Mouse (Mus musculus): ENCODE measurements around the gene Lin28a.

Lin28a gene

DNA sequence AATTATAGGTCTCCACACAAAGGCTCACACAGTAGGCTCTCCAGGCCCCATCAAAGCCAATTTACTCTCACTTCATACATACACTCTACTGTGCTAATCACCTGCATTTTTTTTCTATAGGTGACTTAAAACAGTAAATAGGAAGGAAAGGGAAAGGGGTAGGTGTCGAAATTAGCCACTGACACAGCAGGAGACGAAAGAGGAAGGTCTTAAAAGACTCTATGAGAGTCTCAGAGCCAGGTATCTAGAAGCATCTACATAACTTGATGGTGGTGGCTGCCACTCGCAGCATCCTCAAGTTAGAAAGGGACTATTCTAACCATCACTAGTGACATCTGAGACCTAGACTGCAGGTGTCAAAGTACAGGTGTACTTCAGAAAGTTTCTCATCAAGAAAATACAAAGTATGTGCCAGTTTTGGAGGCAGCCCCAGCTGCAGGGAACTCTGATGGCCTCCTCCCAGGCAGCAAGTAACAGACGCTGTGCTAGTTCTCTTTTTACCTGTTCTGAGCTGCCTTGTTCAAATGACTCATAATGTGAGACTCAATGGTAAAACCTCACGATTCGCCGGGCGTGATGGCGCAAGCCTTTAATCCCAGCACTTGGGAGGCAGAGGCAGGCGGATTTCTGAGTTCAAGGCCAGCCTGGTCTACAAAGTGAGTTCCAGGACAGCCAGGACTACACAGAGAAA is 40.5 kb downstream of the Lin28a start:
- DNase-seq (ENCODE audit: low spot score): no peak

DNA sequence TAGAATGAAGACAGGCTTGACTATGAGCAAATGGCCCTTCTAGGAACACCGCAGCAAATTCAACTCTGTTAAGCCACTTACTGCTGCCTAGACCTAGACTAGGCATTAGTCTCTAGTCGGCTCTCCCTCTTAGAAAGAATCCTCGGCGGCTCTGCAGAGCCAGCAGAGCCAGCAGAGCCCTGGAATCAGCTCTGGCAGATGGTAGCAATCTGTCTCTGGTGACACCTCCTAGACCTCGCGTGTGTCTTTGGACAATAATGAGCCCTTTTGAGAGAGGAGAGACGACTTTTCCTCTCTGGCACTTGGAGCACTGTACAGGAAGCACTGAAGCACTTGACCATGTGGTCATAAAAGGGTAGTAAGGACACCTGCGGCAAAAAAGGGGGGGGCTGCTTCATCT is 46.9 kb downstream of the Lin28a start:
- DNase-seq (ENCODE audit: low spot score): no peak

DNA sequence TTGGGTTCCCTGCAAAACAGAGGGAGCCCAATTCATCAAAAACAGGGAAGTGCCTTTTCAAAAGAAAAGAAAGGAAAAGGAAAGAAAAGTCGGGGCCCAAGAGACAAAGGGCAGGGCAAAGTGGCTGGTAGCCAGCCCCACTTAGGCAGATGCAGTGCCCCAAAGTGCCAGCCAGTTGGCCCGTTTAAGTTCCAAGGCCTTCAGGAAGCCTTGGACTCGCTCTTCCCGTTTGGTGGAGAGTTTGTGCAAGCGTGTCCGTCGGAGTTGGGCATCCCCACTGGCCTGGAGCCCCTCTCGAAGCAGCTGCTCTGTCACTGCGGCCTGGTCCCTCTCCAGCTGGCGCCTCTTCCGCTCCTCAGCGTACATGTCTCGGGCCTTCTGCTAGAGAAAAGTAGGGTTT is 47.8 kb downstream of the Lin28a start:
- no peak for DNase-seq (ENCODE audit: low spot score)

DNA sequence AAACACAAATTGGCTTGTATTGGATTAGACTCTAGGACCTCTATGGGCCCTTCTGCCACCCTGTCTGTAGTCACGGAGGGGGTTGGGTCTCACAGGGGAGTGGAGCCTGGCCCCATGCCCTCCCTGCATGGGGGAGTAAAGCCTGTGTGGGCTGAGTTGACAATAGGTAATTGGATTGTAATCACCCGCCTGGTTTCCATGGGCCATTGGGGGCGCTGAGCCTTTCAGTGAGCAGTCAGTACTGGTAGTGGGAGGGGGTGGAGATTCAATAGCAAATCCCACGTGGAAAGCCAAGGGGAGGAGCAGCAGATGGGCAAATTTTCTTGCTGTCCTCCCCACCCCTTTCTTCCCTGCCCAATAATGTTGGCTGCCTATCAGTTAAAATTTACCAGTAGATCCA is 48.4 kb downstream of the Lin28a start:
- peak; percentile 41 for DNase-seq (ENCODE audit: low spot score)

DNA sequence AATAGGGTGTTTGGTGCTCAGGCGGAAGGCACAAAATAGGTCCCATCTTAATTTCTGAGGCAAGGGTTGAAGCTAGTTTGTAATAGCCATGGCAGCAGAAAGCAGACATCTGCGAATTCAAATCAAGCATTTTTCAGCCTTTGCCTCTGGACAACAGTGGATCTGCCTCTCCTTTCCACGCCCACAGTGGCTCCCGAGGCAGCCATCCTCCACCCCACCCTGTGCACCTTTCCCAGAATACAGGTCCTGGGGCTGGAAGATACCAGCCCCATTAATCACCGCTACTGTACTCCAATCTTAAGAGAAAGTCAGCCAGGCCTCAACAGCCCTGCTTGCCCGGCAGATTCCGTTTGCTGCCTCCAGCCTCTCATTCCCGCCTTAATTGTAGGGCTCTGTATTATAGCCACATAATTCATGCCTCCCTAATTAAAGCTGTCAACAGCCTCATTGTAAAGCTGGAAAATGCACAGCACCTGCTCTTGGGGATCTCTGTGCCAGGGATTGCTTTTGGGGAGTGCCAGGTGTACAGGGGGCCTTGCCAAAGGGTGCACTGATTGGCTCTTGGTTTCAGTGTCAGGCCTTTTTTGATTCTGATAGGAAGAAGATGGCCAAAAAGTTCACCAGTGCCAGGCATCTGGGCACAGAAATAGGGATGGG is 49.4 kb downstream of the Lin28a start:
- DNase-seq (ENCODE audit: low spot score): no peak

DNA sequence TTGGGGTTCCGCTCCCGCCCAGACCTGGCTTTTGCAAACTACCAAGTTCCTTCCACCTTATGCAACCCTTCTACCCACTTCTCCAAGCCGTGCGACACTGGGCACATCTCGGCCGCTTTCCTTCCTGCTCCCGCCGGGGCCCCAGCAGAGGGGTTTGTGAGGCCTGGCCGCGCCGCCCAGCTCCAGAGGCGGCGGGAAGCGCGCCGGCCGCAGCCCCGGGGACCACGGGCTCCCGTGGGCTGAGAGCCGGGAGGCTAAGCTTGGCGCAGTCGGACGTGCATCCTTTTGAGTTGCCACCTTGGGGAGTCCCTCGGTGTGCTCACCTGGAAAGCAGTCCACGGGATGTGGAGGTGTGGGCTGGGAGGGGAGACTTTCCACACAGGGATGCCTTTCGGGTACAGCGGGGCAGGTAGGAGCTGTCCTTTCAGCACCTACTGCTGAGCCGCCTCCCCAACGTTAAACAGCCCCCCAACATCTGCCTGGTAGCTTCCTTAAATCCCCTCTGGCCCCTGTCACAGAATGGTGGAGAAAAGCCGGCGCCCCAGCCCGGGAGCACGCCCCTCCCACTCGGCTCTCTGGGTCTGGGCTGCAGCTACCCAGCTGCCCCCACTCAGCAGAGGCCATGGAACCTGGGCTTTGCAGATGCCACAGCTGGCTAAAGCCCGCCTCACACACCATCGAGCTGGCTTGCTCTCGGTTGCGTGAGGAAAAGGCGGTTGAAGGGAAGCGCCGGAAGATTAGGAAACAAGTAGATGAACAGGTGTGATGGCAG is 50.3 kb downstream of the Lin28a start, which contains the start of gene Hmgn2:
Gene Hmgn2, minus strand, starts transcription at position 501 of the 772 bp plus-strand sequence.
- DNase-seq (ENCODE audit: low spot score): peak; percentile 77

DNA sequence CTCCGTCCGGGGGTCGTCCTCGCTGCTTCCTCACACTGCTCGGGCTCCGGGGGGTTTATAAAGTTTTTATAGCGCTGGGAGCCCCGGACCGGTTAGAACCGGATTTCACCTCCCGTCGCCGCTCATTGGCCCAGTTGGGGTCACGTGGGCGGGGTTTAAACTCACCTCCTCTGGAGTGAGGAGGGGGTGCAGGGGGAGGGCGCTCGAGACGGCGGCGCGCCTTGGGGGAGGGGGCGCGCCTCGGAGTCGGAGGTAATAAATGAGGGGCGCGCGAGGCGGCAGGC is 50.8 kb downstream of the Lin28a start:
- DNase-seq (ENCODE audit: low spot score): peak; percentile 97

DNA sequence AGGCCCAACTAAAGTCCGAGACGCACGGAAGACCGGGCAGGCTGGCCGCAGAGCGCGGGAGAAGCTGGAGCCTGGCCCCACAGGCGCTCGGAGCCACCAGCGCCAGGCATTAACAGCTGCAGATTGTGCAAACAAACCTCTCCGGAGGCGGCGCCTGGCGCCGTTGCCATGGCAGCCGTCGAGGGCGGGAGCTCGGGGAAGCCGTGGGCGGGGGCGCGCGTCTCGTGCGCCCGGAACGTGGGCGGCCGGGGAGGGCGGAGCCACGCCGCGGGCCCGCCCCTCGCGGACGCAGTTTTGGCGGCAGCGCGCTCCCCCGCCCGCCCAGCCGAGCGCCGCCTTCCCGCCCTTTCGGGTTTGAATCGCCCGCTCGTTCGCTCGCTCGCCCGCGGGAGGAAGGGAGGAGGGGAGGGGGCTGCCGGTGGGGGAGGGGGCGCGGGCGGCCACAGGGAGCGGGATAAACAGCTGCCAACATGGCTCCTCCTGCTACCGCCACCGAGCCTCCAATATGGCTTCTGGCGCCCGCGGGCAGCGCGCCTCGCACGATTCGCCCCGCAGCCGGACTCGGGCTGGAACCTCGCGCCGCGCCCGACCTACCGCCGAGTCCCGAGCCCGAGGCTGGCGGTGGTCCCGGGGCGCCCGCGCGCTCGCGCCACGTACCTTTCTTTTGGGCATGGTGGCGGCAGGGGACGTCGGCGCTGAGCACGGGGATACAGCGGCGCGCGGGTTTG is 51.3 kb downstream of the Lin28a start:
- DNase-seq (ENCODE audit: low spot score): peak; percentile 95

DNA sequence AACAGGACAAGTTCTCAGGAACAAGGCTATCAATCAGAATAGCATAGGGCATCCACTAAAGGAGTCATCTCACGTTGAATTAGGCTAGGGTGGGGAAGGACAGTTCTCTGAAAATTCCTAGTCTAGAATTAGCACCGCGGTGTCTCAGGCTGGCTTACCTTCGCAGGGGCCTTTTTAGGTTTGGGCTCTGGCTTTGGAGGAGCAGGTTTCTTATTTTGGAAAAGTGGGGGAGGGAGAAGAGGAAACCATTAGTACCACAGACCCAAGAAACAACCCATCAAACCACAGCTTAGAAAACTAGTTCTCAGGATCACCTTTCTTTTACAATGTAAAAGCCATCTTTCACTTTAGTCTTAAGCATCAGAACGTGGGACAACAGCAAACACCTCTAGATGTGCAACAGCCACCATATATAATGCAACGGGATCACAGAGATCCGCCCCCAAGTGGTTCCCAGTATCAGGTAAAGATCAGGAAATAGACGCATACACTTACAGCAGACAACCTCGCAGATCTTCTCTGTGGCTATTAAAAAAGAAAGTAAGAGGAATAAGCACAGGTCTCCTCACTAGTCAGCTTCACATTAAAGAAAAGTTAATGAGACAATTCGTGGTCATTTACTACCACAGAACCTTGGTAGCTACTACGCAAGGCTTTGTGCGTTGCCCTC is 52.2 kb downstream of the Lin28a start:
- no peak for DNase-seq (ENCODE audit: low spot score)

DNA sequence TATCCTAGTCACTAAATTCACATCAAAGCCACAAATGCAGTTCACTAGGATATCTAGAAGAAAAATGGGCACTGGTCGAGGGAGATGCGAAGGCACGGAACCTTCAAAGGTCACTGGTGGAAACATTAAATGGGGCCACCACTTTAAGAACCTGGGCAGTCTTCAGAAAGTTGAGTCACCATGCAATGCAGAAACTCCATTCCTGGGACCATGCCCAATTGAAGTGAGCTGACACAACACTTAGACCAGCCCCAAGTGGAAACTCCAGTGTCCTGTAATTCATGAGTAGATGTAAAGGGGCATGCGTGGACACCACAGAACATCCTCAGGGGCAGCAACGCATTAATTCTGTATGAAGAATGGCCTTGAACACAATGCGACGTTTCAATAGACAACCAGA is 56.1 kb downstream of the Lin28a start:
- DNase-seq (ENCODE audit: low spot score): no peak

DNA sequence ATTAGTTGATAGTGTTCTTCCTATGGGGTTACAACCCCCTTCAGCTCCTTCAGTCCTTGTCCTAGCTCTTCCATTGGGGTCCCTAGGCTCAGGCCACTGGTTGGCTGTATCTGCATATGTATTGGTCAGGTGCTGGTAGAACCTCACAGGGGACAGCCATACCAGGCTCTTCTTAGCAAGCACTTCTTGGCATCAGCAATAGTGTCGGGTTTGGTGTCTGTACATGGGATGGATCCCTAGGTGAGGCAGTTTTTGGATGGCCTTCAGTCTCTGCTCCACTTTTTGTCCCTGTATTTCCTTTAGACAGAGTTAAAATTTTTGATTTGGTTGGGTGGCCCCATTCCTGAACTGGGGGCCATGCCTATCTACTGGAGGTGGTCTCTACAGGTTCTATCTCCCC is 59.8 kb downstream of the Lin28a start:
- DNase-seq (ENCODE audit: low spot score): no peak

DNA sequence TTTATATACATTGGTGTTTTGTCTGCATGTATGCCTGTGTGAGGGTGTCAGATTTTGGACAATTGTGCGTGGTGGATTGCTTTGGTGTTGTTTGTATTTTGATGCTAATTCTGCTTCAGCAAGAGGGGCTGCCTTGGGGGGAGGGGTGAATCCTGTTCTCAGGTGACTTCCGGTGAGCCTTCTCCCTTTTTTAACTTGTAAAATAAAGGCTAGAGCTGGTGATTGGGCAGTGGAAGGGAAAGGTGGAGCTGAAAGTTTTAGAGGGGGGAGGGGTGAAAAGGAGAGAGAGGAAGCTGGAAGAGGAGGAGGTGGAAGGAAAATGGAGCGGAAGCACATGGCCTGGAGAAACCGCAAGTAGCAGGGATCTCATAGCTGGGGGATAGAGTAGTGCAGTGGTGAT is 62.3 kb downstream of the Lin28a start:
- DNase-seq (ENCODE audit: low spot score): no peak
